Mouse (Mus musculus): ENCODE measurements around the gene Bex1.
A peak's percentile ranks its signal among the peaks of the same experiment; 100 is the strongest.
"Not testable (repeated sequence)": the region's sequence is repeated elsewhere in the genome, so short reads cannot be mapped to it uniquely, and the experiment has no call there.

Gene Bex1

DNA sequence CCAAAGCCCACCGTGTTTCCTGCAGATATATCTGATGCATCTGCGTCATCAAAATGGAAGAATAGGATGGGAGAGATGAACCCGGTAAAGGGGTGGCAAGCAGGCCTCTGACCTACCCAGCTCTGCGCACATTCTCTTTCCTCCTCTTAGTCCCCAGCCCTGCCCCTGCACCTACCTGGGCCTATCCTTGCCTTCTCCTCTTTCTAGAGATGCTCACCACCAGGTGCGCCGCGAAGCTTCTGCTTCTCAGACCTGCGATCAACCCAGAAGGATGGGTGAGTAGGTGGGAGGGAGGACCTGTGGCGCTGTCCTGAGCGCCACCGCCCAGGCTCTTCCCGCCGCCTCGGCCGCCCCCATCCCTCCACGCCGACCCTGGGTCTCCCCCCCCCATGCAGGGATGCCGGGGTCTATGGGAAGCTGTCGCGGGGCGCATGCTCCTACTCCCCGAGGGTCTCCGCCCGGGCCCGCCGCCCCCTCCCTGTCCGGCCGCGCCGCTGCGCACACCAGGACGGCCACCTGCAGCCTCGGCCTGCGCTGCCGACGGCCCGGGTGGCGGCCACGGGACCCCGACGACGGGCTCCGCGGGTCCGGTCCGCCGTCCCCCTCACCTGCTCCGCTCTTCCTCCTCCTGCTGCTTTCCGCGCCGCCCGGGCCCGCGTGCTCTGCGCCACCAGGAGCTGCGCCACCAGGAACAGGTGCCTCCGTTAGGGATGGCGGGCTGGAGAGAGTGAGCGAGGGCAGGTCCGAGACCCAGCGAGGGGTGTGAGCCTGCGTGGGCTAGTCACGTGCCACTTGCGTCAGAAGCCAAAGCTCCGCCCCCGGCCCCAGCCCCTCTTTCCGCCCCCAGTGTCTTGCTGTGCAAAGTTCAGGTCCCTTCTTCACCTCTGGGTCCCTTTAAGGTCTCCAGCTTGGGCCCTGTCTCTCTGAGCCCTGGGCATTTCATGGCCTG is at the start of gene Bex1, which contains the start of gene Tceal7:
Gene Bex1, minus strand, starts transcription at position 785 of the 949 bp plus-strand sequence.
Gene Tceal7, plus strand, starts transcription at position 51 of the 949 bp plus-strand sequence.
- not testable (repeated sequence) for DNase-seq

DNA sequence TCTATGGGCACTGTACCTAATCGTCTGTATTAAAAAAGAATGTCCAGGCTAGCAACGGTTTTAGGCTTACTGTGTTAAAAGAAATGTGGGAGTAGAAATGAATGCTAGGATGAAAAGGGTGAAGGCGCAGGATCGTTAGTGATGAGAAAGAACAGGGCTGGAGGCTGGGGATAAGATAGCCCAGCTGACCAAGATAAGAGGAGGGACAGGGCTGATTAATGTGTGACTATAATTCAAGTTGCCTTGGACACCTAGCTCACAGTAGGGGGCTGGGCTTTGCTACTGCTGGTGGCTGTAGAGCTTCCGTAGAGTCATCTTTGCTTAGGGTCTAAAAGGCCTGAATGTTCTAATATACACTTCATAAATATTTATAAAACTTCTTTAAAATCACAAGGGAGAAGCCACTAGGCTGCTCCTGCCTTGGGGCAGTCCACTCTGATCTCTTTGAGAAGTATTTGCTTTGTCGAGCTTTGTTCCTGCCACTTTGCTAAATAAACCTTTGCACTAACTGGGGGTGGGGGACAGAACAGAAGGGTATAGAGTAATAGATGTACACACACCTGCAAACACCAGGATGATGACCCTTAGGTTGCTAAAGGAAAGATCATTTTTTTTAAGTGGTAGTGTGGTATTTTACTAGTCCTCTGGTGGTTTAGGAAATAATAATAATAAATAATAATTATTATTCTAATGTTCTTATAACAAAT is 36.9 kb upstream of the Bex1 start:
- DNase-seq = no peak

DNA sequence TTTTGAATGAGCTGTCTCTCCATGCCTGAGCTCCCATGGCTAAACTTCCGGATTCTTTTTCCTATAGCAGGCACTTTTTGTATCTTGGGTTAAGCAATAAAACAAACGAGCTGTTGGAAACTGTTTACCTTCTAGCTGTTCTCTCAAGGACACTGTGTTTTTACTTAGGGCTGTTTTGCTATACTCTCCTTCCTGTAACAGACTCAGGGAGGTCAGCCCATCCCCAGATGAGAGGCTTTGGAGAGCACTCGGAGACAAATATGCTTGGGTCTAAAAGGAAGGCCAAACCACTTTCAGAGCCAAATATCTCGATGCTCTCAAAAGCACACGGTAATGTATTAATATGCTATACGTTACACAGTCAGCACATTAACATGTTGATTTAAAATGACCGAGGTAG is 34.4 kb upstream of the Bex1 start:
- DNase-seq = no peak

DNA sequence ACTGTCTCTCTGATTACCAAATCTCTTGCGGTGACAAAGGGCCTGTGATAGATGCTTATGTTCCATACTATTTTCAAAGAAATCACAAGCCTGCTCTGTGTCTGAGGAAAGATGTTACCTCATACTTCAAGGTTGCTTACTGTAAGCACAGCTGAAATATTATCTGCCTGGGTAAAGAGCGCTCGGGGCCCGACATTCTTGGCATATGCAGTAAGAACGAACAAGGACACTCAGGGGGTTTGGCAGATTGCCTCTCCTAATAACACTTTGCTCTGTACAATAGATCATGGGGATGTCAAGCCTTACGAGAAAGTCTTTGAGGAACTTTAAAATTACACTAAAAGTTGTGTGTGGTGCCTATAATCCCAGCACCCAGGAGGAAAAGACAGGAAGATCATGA is 33.5 kb upstream of the Bex1 start:
- DNase-seq = no peak

DNA sequence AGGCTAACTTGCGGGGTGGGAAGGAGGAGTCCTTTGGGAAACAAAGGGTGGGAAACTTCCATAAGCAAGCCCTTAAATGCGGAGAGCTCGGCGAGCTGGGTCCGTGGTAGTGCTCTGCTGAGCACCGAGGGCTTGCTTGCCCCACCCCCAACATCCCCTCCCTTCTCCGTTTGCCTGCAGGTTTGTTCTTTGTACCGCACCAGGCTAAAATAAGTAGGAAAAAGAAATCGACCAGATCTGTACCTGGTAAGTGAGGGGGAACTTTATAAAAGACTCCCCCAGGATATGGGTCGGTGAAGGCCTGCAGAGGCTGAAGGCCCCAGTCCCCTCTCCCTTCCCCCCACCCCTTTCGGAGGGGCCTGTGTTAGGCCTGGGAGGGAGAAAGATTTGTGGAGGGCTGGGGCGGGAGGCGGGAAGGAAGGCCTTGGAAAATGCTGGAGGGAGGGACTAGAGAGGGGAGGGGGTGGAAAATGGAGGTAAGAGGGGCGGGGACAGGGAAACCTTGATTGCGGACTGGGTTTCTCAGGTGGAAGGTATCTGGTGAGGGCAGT is 30.3 kb upstream of the Bex1 start:
- peak; percentile 5 for DNase-seq

DNA sequence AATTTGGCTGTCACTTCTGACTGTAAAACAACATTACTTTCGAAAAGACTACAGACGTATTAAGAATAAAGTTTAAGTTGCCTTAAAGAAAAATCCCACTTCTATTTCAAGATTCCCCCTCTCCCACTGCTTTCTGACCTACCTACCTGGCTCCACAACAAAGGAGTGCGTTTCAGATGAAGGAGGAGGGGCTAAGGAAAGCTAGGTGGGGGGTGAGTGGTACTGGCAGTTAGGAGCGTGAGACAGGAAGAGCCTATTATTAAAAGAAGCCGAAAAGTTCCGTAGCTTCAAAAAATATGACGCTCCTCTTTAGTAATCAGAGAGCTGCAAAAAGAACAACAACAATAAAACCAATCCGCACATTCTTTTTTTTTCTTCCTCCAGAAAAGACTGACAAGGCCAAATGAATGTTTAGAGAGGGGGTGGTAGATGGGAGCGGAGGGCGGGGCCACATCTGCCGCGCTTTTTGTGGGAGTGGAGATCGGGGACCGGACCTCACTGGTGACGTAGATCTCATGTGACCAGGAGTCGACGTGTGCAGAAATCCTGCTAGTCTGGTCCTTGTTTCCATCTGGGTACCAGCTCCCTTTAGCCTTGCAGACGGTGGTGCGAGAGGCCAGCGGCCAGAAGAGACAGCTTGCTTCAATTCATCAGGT is 29.4 kb upstream of the Bex1 start, which contains the start of gene Tceal9:
Gene Tceal9, plus strand, starts transcription at position 506 of the 656 bp plus-strand sequence.
- DNase-seq = peak; percentile 76

DNA sequence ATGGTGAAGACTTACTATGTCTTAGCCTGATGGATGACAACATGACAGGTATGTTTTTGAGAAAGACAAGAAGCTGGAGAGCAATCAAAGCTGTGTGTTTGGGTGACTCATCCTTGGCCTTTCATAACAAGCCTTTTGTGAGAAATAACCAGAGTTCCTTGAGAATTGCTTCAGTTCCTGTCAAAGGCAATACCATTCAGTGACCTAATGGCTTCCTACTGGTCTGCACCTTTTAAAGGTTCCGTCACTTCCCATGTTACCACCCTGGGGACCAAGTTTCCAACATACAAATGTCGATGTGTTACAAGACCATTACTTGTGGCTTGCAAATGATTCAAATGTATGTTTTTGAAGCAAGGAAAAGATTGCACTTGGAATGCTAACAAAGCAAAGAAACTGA is 27.9 kb upstream of the Bex1 start:
- no peak for DNase-seq

DNA sequence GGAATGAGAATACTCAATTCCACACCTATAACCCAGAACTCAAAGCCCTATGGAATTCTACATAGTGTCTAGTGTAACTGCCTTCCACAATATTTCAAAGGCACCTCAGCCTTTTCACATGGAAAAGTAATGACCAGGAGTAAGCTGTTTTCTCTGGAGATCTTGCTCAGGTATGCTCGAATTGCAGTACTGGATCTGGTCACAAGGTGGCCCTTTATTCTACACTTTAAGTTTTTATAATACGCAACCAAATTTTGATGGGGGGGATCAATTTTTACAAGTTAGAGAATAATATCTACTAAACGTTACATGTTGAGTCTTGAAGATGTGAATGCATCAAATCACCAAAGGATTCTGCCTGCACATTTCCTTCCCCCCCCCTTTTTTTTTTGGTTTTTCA is 22.8 kb upstream of the Bex1 start:
- DNase-seq = no peak

DNA sequence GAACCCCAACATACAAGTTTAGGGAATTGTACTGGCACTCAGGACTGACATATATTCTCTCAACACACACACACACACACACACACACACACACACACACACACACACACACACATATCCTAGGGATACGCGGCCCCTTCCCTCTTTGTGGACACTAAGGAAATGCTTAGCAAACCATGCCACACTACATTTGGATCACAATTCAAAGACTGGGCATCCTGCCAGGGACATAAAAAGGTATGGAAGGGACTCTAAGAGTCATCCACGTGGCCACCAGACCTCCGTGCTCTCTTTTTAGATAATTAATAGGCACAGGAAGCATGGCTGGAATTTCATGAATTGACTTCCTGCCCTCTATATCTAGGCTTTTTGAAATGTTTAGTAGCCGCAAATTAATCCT is 12.5 kb upstream of the Bex1 start:
- DNase-seq = no peak

DNA sequence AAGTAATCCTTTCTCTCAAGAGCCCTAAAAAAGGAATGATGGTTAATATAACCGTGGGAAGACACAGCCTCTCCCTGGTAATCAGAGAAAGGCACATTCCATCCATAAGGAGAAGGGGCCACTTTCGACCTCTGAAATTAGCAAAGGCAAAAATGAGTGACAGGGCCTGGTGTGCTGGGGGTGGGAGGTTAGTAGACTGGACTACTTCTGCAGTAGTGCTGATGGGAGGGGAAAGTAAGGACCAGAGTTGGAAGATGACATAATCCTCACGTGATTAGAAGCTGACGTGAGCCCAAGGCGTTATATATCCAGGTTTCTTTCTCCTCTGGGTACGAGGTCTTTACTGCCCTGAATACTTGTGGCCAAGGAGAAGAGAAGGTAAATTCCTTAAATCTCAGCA is 8.4 kb upstream of the Bex1 start:
- DNase-seq = no peak

DNA sequence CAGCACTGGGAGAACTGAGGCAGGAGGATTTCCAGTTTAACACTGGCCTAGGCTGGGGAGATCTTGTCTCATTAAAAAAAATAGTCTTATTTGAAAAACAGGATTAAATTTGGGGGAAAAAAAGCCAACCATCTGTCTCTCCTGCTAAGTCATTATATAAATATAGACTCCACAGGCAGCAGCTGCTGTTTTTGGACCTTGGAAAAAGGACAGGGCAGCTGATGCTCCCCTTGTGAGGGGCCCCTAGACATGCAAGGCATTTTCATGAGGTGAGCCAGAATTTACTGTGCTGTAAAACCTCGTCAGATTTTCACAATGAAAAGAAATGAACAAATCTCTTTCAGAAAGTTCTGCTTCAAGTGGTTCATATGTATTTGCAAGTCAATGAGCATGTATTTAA is 990 bp upstream of the Bex1 start:
- DNase-seq = no peak

DNA sequence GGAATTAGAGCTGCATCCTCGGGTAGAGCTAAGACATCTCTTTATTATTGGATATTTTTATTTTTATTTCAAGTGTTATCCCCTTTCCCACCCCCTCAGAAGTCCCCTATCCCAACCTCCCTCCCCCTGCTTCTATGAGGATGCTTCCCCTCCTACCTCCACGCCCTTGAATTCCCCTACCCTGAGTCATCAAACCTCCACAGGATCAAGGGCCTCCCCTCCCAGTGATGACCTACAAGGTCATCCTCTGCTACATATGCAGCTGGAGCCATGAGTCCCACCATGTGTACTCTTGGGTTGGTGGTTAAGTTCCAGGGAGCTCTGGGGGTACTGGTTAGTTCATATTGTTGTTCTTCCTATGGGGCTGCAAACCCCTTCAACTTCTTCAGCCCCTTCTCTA is 1.9 kb downstream of the Bex1 start:
- DNase-seq = no peak

DNA sequence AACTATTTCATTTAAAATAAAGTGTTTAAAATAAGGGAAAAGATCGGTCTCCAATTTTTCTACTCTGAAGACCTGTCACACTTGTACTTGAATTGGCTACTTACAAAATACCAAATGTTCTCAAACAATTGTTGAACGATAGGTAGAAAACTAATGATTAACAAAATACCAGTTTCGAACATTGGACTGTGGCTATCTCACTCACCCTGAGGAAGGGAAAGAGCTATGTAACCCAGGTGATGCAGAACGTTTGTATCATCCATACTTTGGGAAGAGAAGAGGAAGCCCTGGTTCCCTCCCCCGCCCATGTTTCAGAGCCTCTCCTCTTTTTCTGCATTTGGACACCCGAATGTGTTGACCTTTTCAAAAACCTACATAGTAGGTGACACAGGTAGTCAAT is 10.9 kb downstream of the Bex1 start:
- DNase-seq = no peak

DNA sequence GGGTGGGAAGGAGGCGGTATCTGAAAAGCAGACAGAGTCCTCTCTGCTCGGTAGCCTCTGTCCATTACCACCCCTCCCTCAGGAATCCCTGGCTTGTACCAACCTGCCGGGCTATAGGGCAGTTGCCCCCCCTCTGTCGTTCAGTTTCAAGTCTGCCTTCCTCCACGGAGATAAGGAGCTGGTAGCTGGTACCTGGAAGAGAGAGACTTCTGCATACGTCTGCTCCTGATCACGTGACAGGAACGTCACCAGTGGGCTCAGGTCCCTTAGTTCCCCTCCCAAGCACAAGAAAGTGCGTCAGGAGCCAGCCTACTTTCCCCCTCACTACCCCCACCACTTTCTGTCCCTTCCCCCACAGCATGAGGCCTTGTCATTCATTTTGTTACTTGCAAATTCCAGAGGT is 11.6 kb downstream of the Bex1 start, which contains the start of gene Tceal5:
Gene Tceal5, minus strand, starts transcription at position 213 of the 403 bp plus-strand sequence.
- DNase-seq = no peak

DNA sequence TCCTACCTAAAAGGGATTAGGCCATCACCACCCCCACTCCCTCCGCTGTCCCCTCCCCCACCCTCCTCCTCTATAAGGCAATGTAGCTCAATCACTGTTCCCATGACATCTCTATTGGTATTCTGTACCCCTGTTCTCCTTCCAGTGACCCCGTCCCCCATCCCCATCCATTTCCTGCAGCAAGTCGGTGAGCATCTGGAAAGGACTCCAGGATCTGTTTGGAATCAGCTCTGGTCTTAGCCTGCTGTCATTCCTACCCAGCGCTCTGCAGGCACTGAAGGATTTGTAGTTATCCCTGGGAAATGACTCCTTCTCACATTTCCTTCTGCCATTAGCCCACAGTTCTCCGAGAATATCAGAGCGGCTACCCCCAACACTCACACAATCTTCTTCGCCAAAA is 12.1 kb downstream of the Bex1 start:
- DNase-seq = no peak

DNA sequence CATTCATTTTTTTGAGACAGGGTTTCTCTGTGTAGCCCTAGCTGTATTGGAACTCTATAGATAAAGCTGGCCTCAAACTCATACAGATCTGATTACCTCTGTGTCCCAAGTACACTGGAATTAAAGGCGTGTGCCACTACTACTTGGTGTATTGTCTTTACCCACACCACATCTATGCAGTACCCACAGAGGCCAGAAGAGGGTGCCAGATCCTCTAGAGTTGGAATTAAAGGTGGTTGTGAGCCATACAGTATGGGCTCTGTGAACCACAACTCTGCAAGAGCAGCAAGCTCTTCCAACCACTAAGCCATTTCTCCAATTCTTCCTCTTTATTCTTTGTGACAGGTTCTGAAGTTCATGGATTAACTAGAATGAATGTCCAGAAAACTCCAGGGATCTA is 18.4 kb downstream of the Bex1 start:
- no peak for DNase-seq

DNA sequence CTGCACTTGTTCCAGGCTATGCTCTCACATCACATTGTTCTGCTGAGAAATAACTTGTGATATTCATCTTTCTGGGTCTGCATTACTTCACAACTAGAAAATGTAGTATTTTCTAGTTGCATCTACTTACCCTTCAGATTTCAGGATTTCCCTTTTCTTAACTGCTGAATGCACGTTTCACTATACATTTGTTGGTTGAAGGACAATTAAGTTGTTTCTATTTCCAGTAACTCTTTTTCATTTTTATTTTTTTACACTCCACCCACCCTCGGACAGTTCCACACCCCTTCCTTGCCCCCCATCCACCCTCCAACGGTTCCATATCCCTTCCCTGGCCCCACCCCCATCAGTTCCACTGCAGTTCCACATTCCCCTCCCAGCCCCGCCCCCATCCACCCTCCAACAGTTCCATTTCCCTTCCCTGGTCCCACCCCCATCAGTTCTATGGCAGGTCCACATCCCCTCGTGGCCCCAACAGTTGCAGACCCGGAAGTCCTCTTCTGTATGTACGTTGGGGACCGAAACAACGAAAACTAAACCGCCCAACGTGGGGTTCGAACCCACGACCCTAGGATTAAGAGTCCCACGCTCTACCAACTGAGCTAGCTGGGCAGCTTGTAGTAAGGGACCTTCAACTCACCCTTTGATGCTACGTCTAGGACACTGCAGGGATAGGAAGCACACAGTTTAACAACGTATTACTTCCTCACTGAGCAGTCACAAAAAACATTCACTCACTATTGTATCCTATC is 19.9 kb downstream of the Bex1 start:
- DNase-seq = no peak

DNA sequence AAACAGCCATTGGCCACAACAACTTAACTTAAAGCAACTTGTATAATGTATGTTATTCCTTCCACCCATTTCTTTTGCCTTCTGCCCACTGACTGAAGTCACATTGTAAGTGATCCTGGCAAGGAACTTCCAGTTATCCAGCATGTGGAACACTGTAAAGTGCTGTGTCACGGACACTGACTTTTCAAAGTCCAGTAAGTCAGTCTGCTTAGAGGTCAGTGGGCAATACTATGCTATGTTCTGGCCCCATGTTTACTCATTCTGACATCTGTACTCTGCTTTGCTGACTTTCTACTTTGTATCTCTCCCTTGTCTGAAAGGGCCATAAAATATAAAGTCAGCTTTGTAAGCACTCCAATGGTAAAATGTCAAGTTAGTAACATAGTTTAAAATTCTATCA is 32.2 kb downstream of the Bex1 start:
- no peak for DNase-seq

DNA sequence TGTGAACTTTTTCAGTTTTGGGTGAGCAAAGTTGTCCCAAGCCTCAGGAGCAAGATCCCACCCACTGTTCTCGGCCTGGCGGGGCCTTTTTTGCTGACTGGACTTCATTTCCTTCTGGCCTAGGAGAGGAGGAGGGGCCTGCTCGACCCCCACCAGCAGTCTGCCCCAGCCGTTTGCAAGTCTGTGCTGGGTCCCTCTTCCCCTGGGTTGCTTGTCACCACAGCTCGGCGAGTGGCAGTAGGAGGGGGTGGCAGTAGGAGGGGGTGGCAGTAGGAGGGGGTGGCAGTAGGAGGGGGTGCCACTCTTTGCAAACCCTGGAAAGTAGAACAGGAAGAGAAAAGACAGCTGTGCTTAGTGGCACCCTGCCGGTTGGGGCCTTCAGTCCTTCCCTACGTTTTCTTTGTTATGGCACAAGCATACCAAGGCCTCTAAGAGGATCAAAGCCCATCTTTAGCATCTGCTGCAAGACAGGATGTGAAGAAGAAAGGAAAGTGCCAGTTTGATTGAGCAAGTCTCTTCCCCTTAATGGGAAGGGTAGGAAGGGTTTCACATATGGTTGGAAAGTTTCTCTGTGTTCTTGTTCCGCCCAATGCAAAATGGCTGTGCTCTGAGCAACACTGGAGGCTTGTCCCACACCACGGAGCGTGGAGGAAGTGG is 34.3 kb downstream of the Bex1 start:
- no peak for DNase-seq

DNA sequence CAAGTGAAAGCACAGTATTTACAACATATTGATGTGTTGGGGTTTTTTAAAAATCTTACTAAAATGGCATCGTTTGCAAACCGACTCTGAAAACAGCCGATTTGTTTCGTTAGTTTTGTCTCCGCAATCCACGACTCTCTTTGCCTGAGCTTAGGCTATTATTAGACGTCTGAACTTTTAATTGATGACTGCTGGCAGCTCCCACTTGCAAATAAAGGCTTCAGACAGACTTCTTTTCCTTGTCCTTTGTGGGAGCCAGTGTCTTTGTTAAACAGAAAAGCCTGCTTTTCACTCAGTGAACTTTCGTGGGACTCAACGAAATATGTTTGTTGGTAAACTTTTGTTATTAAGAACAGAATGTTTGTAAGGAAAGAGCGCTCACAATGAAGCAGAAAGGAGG is 42.5 kb downstream of the Bex1 start:
- DNase-seq = no peak

DNA sequence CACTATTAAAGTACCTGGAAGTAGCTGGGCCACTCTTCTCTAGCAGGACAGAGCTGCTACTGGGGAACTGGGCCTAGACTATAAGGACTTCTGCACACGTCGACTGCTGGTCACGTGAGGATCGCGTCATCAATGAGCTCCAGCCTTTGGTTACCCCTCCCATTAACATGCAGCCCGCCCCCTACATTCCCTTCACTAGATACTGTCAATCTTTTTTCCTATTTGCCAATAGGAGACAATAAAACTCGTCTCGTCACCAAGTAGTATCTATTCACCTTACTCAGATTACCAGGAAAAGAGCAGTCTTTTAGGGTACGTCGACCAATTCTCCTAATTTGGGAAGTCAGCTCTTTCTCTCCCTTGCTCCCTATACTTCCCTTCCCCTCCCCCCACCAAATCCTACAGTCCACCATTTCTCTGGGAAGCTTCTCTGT is 43.2 kb downstream of the Bex1 start, which contains the start of gene Tceal8:
Gene Tceal8, minus strand, starts transcription at position 225 of the 434 bp plus-strand sequence.
- DNase-seq = peak; percentile 83
